Mouse (Mus musculus) heart, adult 8-10 months (tissue): Measurements from ENCODE around the gene Hcn3. TPM values are rescaled to one million over a fixed set of nuclear protein-coding genes. Genes with fewer than 3 reads are reported as not detected.
"Not testable (repeated sequence)": the region's sequence is repeated elsewhere in the genome, so short reads cannot be mapped to it uniquely, and the experiment has no call there.

ENCODE experiments used
- DNase-seq: peaks from one replicate; pipeline ENCODE4 v3.0.0; 2022; ENCODE audit warnings: low spot score
- total RNA-seq, 4 experiments: library from RNA; stranded (reverse); gene quantifications; 2 replicates each; pipeline ENCODE4 v1.2.4; 2022

Hcn3 gene
- total RNA-seq, 4 experiments from 2014 or later, result 0.12 to 0.75 (median 0.72) TPM; not detected in 1

DNA sequence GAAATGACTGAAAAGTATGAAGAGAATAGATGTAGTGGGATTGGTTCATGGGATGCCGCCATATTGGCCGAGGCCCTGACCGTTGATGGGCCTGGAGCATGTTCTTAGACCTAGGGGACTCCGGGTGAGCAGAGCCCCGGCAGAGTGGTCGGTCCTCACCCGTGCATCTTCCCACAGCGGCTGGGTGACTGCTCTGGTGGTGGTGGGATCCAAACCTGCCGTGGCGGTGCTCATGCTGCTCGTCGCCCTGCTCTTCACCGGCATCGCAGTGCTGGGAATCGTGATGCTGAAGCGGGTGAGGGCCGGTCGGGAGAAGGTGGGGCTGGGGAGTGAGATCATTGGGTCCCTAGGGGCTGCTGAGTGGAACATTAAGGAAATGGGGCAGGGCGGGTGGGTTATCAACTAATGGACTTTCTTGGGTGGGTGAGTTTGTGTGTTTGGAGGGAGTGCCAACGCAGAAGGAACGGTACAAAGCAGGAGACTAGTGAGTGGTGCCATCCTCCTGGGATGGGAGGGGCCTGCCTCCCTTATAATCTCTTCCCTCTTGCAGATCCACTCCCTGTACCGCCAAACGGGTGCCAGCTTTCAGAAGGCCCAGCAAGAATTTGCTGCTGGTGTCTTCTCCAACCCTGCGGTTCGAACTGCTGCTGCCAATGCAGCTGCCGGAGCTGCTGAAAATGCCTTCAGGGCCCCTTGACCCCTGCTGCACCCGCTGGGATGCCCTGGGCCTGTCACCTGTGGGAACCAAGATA, 21.9 kb upstream of the Hcn3 start:
- DNase-seq, result no peak

GRCm38 (mm10) chr3:89179056-89179455, 19.1 kb upstream of the Hcn3 start:
- DNase-seq, result no peak

GRCm38 (mm10) chr3:89178107-89178385, 18.1 kb upstream of the Hcn3 start:
- no peak for DNase-seq

GRCm38 (mm10) chr3:89177242-89178106, 17.5 kb upstream of the Hcn3 start, which contains the start of gene Scamp3:
Gene Scamp3 (plus strand): TSS chr3:89177473.
- peak; percentile 89 for DNase-seq

DNA sequence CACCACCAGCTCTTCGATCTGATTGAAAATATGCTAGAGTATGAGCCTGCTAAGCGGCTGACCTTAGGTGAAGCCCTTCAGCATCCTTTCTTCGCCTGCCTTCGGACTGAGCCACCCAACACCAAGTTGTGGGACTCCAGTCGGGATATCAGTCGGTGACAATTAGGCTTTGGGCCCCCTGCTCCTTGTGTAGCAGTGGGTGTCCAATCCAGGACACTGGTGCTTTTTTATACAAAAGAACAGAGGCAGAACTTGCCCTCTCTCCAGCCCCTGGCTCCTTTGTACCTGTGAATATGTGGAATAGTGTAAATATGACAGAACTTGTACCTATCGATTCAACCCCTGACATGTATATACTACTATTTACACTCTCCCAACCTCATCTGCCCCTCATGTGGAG, 16.4 kb upstream of the Hcn3 start:
- DNase-seq, result no peak

DNA sequence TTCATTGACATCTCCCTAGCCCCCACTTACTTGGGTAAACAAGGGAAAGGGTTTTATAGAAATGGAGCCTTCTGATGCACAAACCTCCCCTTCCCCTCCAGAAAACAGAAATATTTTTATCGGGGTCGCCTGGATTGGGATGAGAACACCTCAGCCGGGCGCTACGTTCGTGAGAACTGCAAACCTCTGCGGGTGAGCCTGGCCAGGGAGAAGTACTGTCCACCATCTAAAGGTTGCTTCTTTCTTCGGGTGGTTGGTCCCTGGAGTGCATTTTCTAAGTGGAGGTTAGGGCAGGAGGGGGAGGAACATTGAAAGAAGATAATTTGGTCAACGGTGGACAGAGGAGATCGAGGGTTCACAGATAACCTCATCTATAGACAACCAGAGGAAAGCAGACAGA, 15.5 kb upstream of the Hcn3 start:
- no peak for DNase-seq

GRCm38 (mm10) chr3:89174844-89175243, 14.8 kb upstream of the Hcn3 start:
- no peak for DNase-seq

DNA sequence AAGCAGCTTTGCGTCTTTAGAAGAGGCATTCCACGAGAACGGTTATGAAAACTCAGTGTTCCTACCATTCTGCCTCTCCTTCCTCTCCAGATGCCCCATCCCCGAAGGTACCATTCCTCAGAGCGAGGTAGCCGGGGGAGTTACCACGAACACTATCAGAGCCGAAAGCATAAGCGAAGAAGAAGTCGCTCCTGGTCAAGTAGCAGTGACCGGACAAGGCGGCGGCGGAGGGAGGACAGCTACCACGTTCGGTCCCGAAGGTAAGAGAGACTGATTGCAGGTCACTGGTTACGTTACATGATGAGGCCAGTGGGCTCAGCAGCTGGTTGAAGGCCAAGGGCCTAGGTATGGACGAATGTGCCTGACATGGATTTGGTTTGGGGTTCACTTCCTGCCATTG, 6.9 kb upstream of the Hcn3 start:
- DNase-seq, result no peak

GRCm38 (mm10) chr3:89165268-89165870, 5.4 kb upstream of the Hcn3 start:
- DNase-seq, result no peak

GRCm38 (mm10) chr3:89164506-89165267, 4.7 kb upstream of the Hcn3 start, which contains the start of gene Clk2:
Gene Clk2 (plus strand): TSS chr3:89164795.
- DNase-seq, result peak; percentile 94

GRCm38 (mm10) chr3:89163643-89164245, 3.7 kb upstream of the Hcn3 start:
- DNase-seq, result no peak

GRCm38 (mm10) chr3:89163123-89163522, 3.1 kb upstream of the Hcn3 start:
- no peak for DNase-seq

GRCm38 (mm10) chr3:89161786-89162185, 1.8 kb upstream of the Hcn3 start:
- no peak for DNase-seq

DNA sequence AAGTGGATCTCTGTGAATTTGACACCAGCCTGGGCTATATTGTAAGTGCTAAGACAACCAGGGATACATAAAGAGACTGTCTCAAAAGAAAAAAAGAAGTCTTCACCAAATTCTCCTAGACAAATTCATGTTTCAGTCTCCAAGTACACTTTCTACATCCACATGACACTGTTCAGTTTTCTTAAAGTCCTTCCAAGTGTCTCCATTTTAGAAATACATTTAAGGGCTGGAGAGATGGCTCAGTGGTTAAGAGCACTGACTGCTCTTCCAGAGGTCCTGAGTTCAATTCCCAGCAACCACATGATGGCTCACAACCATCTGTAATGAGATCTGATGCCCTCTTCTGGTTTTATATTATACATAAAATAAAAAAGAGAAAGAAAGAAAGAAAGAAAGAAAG, 1.2 kb upstream of the Hcn3 start:
- not testable (repeated sequence) for DNase-seq

DNA sequence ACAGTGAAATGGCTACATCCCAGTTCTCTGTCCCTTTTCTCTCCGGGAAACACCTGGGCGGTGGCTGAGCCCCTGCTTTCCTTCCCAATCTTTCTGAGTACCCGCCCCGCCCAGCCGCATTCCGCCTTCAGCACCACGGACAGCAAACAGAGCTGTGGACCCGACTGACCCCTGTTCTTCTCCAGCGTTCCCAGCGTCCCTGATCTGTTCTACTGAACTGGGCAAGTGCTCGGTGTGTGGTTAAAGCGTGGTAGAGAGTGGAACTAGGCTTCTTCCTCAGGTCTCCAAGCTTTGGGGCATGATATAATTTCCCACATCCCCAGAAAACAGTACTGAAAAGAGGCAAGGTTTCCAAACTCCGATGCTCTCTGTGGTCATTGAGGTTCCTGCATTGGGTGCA, 785 bp downstream of the Hcn3 start:
- DNase-seq, result no peak

GRCm38 (mm10) chr3:89158651-89159050, 1.3 kb downstream of the Hcn3 start:
- no peak for DNase-seq

GRCm38 (mm10) chr3:89156951-89157350, 3.0 kb downstream of the Hcn3 start:
- DNase-seq, result no peak

DNA sequence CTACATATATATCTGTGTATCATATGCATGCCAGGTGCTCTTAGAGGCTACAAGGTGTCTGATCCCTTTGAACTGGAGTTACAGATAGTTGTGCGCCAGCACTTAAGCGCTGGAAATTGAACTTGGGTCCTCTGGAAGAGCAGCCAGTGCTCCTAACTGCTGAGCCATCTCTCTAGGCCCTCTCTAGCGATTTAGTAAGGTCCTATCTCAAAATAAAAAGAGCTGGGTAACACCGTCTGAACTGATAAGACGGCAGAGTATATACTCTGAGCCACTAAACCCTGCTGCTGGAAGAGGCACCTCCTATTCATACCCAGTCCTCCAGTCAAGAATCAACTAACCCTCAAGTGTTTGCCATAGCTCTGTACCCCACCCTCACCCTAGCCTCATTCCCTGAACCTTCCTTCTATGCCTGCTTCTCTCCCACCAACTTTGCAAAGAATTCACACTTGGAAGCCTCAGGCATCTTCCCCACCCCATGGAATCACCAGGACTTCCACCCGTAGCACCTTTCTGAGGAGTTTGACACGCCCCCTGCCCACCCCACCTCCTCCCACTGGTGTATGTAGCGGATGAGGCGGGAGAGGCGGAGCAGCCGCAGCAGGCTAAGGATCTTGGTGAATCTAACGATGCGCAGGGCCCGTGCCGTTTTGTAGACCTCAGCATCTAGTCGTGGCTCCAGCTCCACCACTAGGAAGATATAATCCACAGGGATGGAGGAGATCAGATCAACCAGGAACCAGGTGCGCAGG, 7.7 kb downstream of the Hcn3 start:
- no peak for DNase-seq

- no peak for DNase-seq
Measured at GRCm38 (mm10) chr3:89148567-89148966, 11.4 kb downstream of the Hcn3 start.

- no peak for DNase-seq
Measured at GRCm38 (mm10) chr3:89147979-89148311, 12.1 kb downstream of the Hcn3 start.
